Mouse (Mus musculus): ENCODE results near the gene Slamf1.
A peak's percentile ranks its signal among the peaks of the same experiment; 100 is the strongest.

DNA sequence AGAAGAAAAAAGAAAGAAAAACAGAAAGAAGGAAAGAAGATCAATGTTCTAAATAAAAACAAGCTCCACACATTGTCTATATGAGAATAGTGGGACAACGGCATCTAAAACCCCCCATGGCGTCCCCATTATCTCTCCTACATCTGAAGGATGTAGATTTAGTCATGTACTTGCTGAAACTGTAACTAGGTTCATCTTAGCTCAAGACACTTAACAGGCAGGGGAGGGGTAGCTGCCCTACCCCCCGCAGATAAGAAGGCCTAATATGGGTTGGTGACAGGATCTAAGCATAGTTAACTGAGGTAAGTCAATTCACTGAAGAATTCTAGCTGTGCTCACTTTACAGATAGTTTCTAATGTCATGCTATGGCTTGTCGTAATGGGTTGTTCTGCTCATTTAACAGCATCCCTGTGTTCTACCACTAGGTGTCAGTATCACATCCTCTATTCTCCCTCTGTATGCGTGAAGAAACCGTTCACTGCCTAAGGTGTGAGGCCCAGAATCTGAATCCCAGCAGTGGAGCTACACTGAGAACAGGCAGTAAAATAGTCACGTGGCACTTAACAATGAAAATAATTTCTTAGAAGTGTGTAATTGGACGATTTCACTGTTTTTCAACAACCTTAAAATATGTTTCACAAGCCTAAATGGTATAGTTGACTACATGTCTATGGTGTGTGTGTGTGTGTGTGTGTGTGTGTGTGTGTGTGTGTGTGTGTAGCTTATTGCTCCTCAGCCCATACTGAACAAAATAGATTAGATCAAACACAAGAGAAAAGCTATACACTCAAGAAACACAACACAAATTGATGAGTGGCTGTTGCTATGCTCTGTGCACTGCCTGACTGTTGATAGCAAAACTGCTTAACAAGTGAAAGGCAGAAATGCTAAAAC lies 48.9 kb downstream of the Slamf1 start:
- TF ChIP-seq CTCF (IDR thresholded peaks at IDR 0.05; ENCODE audit: extremely low read depth, insufficient read depth, insufficient read length, insufficient replicate concordance) (peak; percentile 10; the same call in 1 of the 2 replicates), POLR2A (IDR thresholded peaks at IDR 0.05; ENCODE audit: low read depth, low read length) (no peak)

Measured in spleen, adult 2 months (tissue).